Mouse (Mus musculus) cerebellum, adult 2 months (tissue): ENCODE results near the gene Miip.

Experiments
- CTCF ChIP-seq: fragments of 200-500 bp; IDR thresholded peaks from 2 replicates; pipeline ENCODE4 v1.5.1; 2011; ENCODE audit warnings: low read depth, mild to moderate bottlenecking, control low read depth, low read length, moderate library complexity, borderline replicate concordance; ENCODE audit not compliant: insufficient read depth
- POLR2A ChIP-seq: fragments of 200-500 bp; IDR thresholded peaks from 2 replicates; pipeline ENCODE4 v1.6.1; 2011; ENCODE audit warnings: low read length, control low read depth, borderline replicate concordance; ENCODE audit not compliant: insufficient read depth

DNA sequence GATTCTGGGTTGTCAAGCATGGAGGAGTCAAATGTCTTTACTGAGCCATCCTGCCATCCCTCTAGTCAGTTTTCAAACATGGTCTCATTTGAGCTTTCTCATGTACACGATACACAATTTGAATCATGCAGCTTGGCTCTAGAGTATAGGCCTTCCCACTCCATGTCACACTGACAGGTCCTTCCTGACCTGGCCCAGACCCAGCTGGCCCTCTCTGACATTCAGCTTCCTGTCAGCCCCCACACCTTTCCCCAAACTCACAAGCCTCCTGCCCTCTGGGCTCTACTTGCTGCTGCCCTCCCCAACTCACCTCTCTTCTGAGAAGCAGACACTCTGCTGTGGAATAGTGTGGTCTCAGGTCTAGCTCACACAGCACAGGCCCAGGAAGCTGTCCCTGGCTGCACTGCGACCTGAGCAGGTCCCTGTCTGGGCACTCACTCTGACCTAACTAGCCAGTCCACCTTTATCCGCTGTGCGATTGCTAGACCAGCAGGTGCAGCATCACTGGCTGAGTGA is 27.3 kb upstream of the Miip start:
- no peak for TF ChIP-seq CTCF
- TF ChIP-seq POLR2A, result no peak
